Mouse (Mus musculus) stomach, embryonic 14.5 days (tissue): ENCODE data around the gene Ncapd2. TPM values are rescaled to one million over a fixed set of nuclear protein-coding genes. Genes with fewer than 3 reads are reported as not detected.

ENCODE experiments used
- ATAC-seq: fragments of 200-750 bp; cut with Nextera tagmentation; 2 replicates; pipeline ENCODE4 v1.8.0; 2017; ENCODE audit warnings: low read depth, moderate TSS enrichment; ENCODE audit not compliant: insufficient number of reproducible peaks, insufficient read depth, low FRiP score
- H3K27ac ChIP-seq: fragments of 300-500 bp; sonication (generic); 2 replicates; pipeline ENCODE4 v1.5.1; 2014; ENCODE audit warnings: mild to moderate bottlenecking, low read length, moderate library complexity, mixed read lengths
- H3K27me3 ChIP-seq: fragments of 300-500 bp; sonication (generic); 2 replicates; pipeline ENCODE4 v1.6.1; 2014; ENCODE audit warnings: low read length, control low read depth, mixed read lengths; ENCODE audit not compliant: control insufficient read depth, insufficient read depth
- H3K36me3 ChIP-seq: fragments of 300-500 bp; sonication (generic); 2 replicates; pipeline ENCODE4 v1.6.1; 2014; ENCODE audit warnings: mild to moderate bottlenecking, control low read depth, low read length, moderate library complexity, mixed read lengths; ENCODE audit not compliant: control insufficient read depth, insufficient read depth
- H3K4me1 ChIP-seq: fragments of 300-500 bp; sonication (generic); 2 replicates; pipeline ENCODE4 v1.6.1; 2014; ENCODE audit warnings: low read length, control low read depth, mixed read lengths; ENCODE audit not compliant: control insufficient read depth, insufficient read depth
- H3K4me2 ChIP-seq: fragments of 300-500 bp; sonication (generic); replicated peaks from 2 replicates; pipeline ENCODE4 v1.6.1; 2014; ENCODE audit warnings: low read depth, low read length, control low read depth
- H3K4me3 ChIP-seq: fragments of 300-500 bp; sonication (generic); 2 replicates; pipeline ENCODE4 v1.5.1; 2014; ENCODE audit warnings: low read depth, low read length, control low read depth
- H3K9ac ChIP-seq: fragments of 300-500 bp; sonication (generic); replicated peaks from 2 replicates; pipeline ENCODE4 v1.6.1; 2014; ENCODE audit warnings: low read depth, mild to moderate bottlenecking, control low read depth, low read length, moderate library complexity, mixed read lengths
- H3K9me3 ChIP-seq: fragments of 300-500 bp; sonication (generic); 2 replicates; pipeline ENCODE4 v1.6.1; 2016; ENCODE audit warnings: low read depth, low read length, control low read depth; ENCODE audit not compliant: control insufficient read depth
- WGBS: fragments of 180-500 bp; shearing (Covaris S2); extraction: QIAGEN DNeasy Blood & Tissue Kit; methylation state at CpG from one replicate; pipeline ENCODE4 v1.1.7; 2014; 5-methylcytosine and 5-hydroxymethylcytosine counted together
- polyA plus RNA-seq: library from polyadenylated mRNA; unstranded; fragments of >200 nt; fragmentation: Nextera tagmentation; extraction: Ambion mirVana; gene quantifications from 2 replicates; pipeline ENCODE4 v1.2.1, GENCODE M21; 2014

The Ncapd2 gene
- polyA plus RNA-seq, 1 experiment from 2014 or later, result 109 TPM

DNA sequence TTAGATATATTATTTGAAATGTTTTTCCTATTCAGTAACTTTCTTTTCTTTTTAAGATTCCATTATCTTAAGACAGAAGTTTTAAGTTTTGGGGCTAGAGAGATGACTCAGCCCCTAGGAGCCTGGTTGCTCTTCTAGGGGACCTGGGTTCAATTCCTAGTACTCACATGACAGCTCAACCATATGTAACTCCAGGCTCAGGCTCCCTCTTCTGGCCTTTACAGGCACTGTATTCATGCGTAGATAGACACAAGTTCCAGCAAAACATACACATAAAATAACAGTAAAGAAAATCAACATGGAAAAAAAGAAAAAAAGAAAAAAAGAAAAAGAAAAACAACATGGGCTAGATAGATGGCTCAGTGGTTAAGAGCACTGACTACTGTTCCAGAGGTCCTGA lies 18.9 kb upstream of the Ncapd2 start:
- Histone ChIP-seq H3K27ac (no peak overlapping the region), H3K4me2 (no peak overlapping the region), H3K9ac (no peak overlapping the region), H3K27me3 (no peaks in the 10 kb centered on the region), H3K36me3 (no peaks in the 10 kb centered on the region), H3K9me3 (no peaks in the 10 kb centered on the region), H3K4me1 (no peaks in the 10 kb centered on the region), H3K4me3 (no peak overlapping the region)
- 90% methylated on average over 1 of the region's 1 CpGs for WGBS
- ATAC-seq, result no peak

DNA sequence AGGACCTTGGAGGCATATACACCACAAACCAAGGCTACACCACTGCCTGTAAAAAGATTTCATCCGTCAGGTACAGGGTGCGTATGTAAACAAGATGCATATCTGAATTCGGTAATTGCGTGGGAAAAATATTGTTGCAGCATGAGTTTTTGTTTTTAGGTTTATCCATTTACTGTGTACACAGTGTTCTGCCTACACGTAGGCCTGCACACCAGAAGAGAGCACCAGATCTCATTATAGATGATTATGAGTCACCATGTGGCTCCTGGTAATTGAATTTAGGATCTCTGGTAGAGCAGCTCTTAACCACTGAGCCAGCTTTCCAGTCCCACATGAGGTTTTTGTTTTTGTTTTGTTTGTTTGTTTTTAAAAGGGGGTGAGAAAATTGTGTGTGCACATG lies 5.7 kb upstream of the Ncapd2 start:
- peaks cover 16% of the 10 kb centered on the region; the same call in 1 of the 2 replicates for H3K36me3 ChIP-seq
- no peak overlapping the region for H3K4me2 ChIP-seq
- ATAC-seq, result no peak
- WGBS, result 81% methylated on average over 5 of the region's 5 CpGs
- no peaks in the 10 kb centered on the region for H3K9me3 ChIP-seq
- H3K4me3 ChIP-seq, result no peak overlapping the region
- H3K27ac ChIP-seq, result no peak overlapping the region
- peaks cover 3% of the 10 kb centered on the region; the same call in 1 of the 2 replicates for H3K4me1 ChIP-seq
- H3K27me3 ChIP-seq, result no peaks in the 10 kb centered on the region
- H3K9ac ChIP-seq, result no peak overlapping the region

DNA sequence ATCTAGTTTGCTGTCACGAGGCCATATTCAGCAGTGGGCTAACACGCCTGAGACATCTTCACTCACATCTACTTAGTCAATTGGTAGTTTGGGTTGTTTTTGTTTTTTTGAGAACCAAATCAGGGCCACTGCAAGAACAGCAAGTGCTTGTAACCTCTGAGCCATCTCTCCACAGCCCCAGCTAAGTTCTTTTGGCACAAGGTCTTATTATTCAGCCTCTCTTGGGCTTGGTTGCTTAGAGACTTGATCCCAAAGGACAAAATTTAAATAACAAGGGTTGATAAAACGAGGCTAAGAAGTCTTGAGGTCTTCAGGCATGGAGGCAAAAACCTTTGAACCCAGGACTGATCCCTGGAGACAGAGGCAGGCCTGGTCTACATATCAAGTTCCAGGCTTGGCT lies 4.8 kb upstream of the Ncapd2 start:
- H3K9me3 ChIP-seq, result no peaks in the 10 kb centered on the region
- no peak overlapping the region for H3K4me3 ChIP-seq
- no peak overlapping the region for H3K27ac ChIP-seq
- H3K9ac ChIP-seq, result no peak overlapping the region
- H3K36me3 ChIP-seq, result peaks cover 16% of the 10 kb centered on the region; the same call in 1 of the 2 replicates
- H3K4me1 ChIP-seq, result peaks cover 3% of the 10 kb centered on the region; the same call in 1 of the 2 replicates
- 71% methylated on average over 3 of the region's 3 CpGs for WGBS
- no peak overlapping the region for H3K4me2 ChIP-seq
- no peaks in the 10 kb centered on the region for H3K27me3 ChIP-seq
- ATAC-seq, result no peak

DNA sequence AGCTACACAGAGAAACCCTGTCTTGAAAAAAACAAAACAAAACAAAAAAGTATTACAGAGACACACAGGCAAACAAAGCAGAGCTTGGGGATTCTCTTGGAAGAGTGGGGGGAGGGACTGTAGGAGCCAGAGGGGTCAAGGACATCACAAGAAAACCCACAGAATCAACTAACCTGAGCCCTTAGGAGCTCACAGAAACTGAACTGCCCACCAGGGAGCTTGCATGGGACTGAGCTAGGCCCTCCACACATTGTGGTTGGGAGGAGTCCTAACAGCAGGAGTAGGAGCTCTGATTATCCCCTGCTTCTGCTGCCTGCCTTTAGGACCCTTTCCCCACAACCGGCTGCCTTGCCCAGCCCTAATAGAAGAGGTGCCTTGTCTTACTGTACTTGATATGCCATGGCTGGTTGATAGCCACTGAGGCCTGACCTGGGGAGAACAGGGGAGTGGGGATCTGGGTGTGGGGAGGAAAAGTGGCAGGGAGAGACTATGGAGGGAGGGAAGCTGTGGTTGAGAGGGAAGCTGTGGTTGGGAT lies 4.1 kb upstream of the Ncapd2 start:
- Histone ChIP-seq H3K27ac (no peak overlapping the region), H3K4me2 (no peak overlapping the region), H3K4me3 (no peak overlapping the region), H3K27me3 (no peaks in the 10 kb centered on the region), H3K36me3 (peaks cover 16% of the 10 kb centered on the region; the same call in 1 of the 2 replicates), H3K9me3 (no peaks in the 10 kb centered on the region), H3K9ac (no peak overlapping the region), H3K4me1 (peaks cover 3% of the 10 kb centered on the region; the same call in 1 of the 2 replicates)
- WGBS, result 39% methylated on average over 1 of the region's 1 CpGs
- ATAC-seq, result no peak

DNA sequence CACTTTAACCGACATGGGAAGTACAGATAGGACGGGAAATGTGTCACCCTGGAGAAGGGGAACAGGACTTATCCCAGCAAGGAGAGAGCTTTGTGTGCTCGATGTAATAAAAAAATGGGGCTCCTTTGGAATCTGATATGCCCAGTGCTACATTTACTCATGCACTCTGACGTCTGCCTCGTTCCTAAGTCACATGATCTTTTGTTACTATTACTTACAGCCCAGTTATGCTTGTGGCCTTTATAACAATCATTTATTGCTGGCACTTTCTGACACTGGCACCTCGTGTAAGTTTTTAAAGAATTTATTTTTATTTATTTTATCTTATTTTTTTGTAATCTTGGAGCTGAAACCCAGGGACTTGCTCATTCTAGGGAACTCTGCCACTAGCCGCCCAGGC lies 1.9 kb upstream of the Ncapd2 start:
- 55% methylated on average over 7 of the region's 7 CpGs for WGBS
- Histone ChIP-seq H3K9ac (no peak overlapping the region), H3K4me2 (no peak overlapping the region), H3K4me3 (no peak overlapping the region), H3K4me1 (peaks cover 3% of the 10 kb centered on the region; the same call in 1 of the 2 replicates), H3K36me3 (peaks cover 28% of the 10 kb centered on the region), H3K27me3 (no peaks in the 10 kb centered on the region), H3K27ac (no peak overlapping the region), H3K9me3 (no peaks in the 10 kb centered on the region)
- no peak for ATAC-seq

DNA sequence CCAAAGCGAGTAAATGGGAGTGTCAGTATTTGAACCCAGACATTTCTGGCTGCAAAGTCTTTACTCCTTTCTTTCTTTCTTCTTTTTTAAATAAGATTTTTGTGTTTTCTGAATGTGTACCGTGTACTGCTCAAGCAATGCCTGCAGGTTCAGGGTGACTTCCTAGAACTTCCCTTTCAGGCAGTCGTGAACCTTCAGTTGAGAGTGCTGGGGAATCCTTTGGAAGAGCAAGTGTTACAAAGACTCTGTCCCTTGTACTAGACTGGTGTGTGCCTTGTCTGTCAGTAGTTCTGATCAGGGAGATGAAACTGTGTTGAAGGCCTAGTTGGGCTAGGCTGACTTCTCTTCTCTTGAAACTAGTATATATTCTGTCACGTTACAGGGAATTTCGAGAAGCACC lies 1.3 kb upstream of the Ncapd2 start:
- Histone ChIP-seq H3K36me3 (peaks cover 32% of the 10 kb centered on the region), H3K4me3 (peak overlapping the region; percentile 55), H3K27ac (peak overlapping the region; percentile 96), H3K4me1 (peaks cover 3% of the 10 kb centered on the region; the same call in 1 of the 2 replicates), H3K9ac (peak overlapping the region; percentile 69), H3K9me3 (no peaks in the 10 kb centered on the region), H3K4me2 (peak overlapping the region; percentile 94), H3K27me3 (no peaks in the 10 kb centered on the region)
- ATAC-seq, result no peak
- WGBS, result 37% methylated on average over 5 of the region's 5 CpGs

DNA sequence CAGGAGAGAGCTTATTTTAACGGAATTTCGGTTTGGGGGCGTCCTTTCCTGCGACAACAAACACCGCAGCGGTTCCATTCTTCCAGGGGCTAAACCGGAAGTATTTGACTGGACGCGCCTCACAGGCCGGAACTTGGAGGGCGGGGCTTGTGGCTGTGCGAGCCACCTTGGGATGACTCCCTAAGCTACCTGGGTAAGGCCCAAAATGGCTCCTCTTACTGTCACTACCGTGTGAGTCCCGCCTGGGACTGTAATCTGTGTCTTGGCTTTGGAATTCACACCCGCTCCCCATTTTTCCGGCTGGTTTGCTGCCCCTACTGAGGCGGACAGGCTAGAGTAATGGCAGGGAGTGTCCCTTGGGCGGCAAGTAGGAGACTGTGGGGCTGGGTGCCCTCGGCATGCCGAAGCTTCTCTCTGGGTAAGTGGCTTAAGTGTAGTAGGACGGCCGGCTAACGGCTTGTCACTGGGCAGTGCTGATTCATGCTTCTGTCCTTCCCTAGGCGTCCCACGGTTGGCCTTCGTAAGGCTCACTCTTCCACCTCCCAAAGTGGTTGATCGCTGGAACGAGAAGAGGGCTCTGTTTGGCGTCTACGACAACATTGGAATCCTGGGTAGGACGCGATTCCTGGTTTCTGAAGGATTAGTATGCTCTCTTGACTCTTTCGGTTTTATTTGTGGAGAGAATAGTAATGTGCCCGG lies 664 bp upstream of the Ncapd2 start:
- WGBS, result under 1% methylated on average over 34 of the region's 34 CpGs
- peak overlapping the region; percentile 55 for H3K4me3 ChIP-seq
- peak overlapping the region; percentile 94 for H3K4me2 ChIP-seq
- H3K36me3 ChIP-seq, result peaks cover 39% of the 10 kb centered on the region
- ATAC-seq, result peak; percentile 92
- H3K9ac ChIP-seq, result peak overlapping the region; percentile 69
- H3K4me1 ChIP-seq, result peaks cover 3% of the 10 kb centered on the region; the same call in 1 of the 2 replicates
- no peaks in the 10 kb centered on the region for H3K27me3 ChIP-seq
- no peaks in the 10 kb centered on the region for H3K9me3 ChIP-seq
- H3K27ac ChIP-seq, result peak overlapping the region; percentile 96

DNA sequence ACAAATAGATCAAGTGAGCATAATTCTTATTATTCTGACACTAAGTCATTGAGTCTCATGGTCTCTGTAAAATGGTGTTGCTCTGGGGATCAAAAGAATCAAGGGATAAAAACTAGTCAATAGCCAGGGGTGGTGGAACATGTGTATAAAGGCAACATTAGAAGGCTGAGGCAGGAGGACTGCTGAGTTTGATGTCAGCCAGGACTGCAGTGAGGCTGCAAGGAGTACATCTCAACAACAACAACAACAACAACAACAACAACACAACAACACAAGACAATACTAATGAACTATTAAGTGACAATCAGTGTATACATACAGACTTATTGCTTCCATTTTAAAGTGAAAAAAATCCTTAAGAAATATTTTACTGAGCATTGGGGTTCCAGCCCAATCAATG lies 685 bp downstream of the Ncapd2 start:
- Histone ChIP-seq H3K4me1 (peaks cover 3% of the 10 kb centered on the region; the same call in 1 of the 2 replicates), H3K4me2 (peak overlapping the region; percentile 55), H3K27ac (peak overlapping the region; percentile 96), H3K36me3 (peaks cover 53% of the 10 kb centered on the region), H3K9me3 (no peaks in the 10 kb centered on the region), H3K9ac (peak overlapping the region; percentile 56), H3K4me3 (peak overlapping the region; percentile 55), H3K27me3 (no peaks in the 10 kb centered on the region)
- ATAC-seq, result no peak
